Mouse (Mus musculus) limb, embryonic 10.5 days (tissue): Measurements from ENCODE around the gene Osbpl2. TPM values are rescaled to one million over a fixed set of nuclear protein-coding genes. Genes with fewer than 3 reads are reported as not detected.

Experiments used
- DNase-seq: peaks from one replicate; pipeline ENCODE4 v3.0.0-alpha.2; 2017; ENCODE audit warnings: low spot score
- H3K27ac ChIP-seq: fragments of 300-500 bp; sonication (generic); 2 replicates; pipeline ENCODE4 v1.5.1; 2016; ENCODE audit warnings: mild to moderate bottlenecking
- H3K27me3 ChIP-seq: fragments of 300-500 bp; sonication (generic); 2 replicates; pipeline ENCODE4 v1.6.1; 2016; ENCODE audit warnings: low read depth, mild to moderate bottlenecking; ENCODE audit not compliant: poor library complexity, severe bottlenecking
- H3K36me3 ChIP-seq: fragments of 300-500 bp; sonication (generic); 2 replicates; pipeline ENCODE4 v1.6.1; 2016; ENCODE audit warnings: mild to moderate bottlenecking, moderate library complexity
- H3K4me1 ChIP-seq: fragments of 300-500 bp; sonication (generic); 2 replicates; pipeline ENCODE4 v1.6.1; 2016
- H3K4me3 ChIP-seq: fragments of 300-500 bp; sonication (generic); 2 replicates; pipeline ENCODE4 v1.5.1; 2016; ENCODE audit warnings: mild to moderate bottlenecking, moderate library complexity
- H3K9me3 ChIP-seq: fragments of 300-500 bp; sonication (generic); replicated peaks from 2 replicates; pipeline ENCODE4 v1.6.1; 2016; ENCODE audit warnings: mild to moderate bottlenecking
- WGBS: fragments of 180-500 bp; shearing (Covaris S2); methylation state at CpG from one replicate; pipeline ENCODE4 v1.1.7; 2016; 5-methylcytosine and 5-hydroxymethylcytosine counted together
- polyA plus RNA-seq: library from polyadenylated mRNA; unstranded; fragments of >200 nt; fragmentation: Nextera tagmentation; extraction: Ambion mirVana; gene quantifications from 2 replicates; pipeline ENCODE4 v1.2.1, GENCODE M21; 2016

The Osbpl2 gene
- polyA plus RNA-seq, 1 experiment from 2014 or later: 25.6 TPM

GRCm38 (mm10) chr2:180090285-180090684, 28.8 kb upstream of the Osbpl2 start:
- WGBS: 69% methylated on average over 11 of the region's 11 CpGs
- peaks cover 20% of the 10 kb centered on the region for H3K4me1 ChIP-seq
- H3K36me3 ChIP-seq: peaks cover 3% of the 10 kb centered on the region
- no peaks in the 10 kb centered on the region for H3K9me3 ChIP-seq
- H3K4me3 ChIP-seq: no peak overlapping the region
- peaks cover 9% of the 10 kb centered on the region; the same call in 1 of the 2 replicates for H3K27me3 ChIP-seq
- H3K27ac ChIP-seq: no peak overlapping the region
- DNase-seq: no peak

- Histone ChIP-seq H3K27ac (no peak overlapping the region), H3K4me3 (no peak overlapping the region), H3K4me1 (peaks cover 5% of the 10 kb centered on the region), H3K36me3 (no peaks in the 10 kb centered on the region), H3K9me3 (no peaks in the 10 kb centered on the region), H3K27me3 (peaks cover 52% of the 10 kb centered on the region)
- no peak for DNase-seq
- WGBS: 39% methylated on average over 5 of the region's 5 CpGs
Measured at GRCm38 (mm10) chr2:180095711-180096110, 23.4 kb upstream of the Osbpl2 start.

- Histone ChIP-seq H3K9me3 (no peaks in the 10 kb centered on the region), H3K36me3 (no peaks in the 10 kb centered on the region), H3K4me1 (peaks cover 5% of the 10 kb centered on the region), H3K27ac (no peak overlapping the region), H3K4me3 (no peak overlapping the region), H3K27me3 (peaks cover 71% of the 10 kb centered on the region)
- no peak for DNase-seq
- WGBS: 52% methylated on average over 3 of the region's 3 CpGs
Measured at GRCm38 (mm10) chr2:180097585-180097984, 21.5 kb upstream of the Osbpl2 start.

DNA sequence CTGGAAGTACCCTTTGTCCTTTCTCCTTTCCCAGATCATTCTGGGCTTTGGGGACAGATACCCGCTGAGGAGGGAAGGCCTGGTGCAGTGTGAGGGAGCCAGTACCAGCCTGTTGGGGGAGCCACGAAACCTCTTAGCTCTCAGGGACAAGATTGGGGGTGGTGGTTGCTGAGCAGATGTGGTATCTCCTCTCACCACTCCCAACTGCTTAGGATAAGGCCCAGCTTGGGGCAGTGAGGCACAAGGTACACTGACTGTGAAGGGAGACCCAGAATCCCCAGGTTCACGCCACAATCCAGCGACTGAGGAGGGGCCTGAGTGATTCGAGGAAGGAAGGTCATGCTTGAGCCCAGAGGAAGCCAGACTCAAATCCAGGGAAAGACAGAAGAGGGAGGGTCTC, 20.9 kb upstream of the Osbpl2 start:
- 41% methylated on average over 5 of the region's 5 CpGs for WGBS
- Histone ChIP-seq H3K9me3 (no peaks in the 10 kb centered on the region), H3K36me3 (no peaks in the 10 kb centered on the region), H3K4me1 (peaks cover 10% of the 10 kb centered on the region), H3K27ac (no peak overlapping the region), H3K27me3 (peaks cover 77% of the 10 kb centered on the region), H3K4me3 (no peak overlapping the region)
- DNase-seq: no peak

- Histone ChIP-seq H3K27me3 (peaks cover 91% of the 10 kb centered on the region), H3K4me1 (peaks cover 23% of the 10 kb centered on the region), H3K4me3 (no peak overlapping the region), H3K27ac (no peak overlapping the region), H3K36me3 (no peaks in the 10 kb centered on the region), H3K9me3 (no peaks in the 10 kb centered on the region)
- no peak for DNase-seq
- WGBS: 8% methylated on average over 15 of the region's 15 CpGs
Measured at GRCm38 (mm10) chr2:180099529-180099928, 19.6 kb upstream of the Osbpl2 start.

DNA sequence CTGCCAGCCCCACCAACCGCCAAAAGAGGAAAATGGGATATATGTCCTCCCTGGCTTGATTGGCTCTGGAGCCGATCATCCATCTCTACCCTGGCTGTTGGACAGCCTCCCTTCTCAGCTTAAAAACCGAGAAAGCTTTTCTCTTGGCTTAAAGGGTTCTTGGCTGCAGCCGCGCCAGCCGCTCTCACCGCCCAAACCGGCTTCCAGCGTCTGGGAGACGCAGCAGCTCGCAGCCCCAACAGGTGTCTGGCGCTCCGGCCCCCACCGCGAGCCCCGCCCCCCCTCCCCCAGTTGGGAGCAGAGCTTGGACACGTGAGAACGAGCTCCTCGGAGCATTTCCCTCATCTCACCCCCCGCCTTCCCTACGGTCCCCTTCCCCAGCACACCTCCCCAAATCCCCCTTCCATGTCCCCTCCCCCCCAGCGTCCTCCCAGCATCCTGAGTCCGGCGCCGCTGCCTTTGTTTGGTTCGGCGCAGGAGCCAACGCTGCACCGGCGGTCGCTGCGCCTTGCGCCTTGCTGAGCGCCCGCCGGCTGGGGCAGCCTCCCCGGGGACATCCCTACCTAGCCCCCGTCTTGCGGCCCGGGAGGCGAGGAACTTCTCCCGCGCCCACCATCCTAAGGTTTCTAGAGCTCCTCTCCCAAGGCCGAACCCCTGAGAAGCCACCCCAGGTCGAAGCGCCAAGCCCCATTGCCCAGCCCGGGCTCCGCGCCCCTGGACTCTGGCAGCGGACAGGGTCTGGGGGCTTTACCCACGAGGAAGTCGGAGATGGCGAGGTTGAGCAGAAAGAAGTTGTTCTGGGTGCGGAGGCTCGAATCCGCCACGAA, 15.7 kb upstream of the Osbpl2 start:
- peaks cover 30% of the 10 kb centered on the region for H3K4me1 ChIP-seq
- DNase-seq: no peak
- H3K9me3 ChIP-seq: no peaks in the 10 kb centered on the region
- H3K27ac ChIP-seq: 0 out of 2 replicates have a peak overlapping the region, but pooled peaks have one; percentile 12
- WGBS: under 1% methylated on average over 54 of the region's 57 CpGs
- H3K27me3 ChIP-seq: peaks cover 88% of the 10 kb centered on the region
- peak overlapping the region; percentile 63 for H3K4me3 ChIP-seq
- H3K36me3 ChIP-seq: no peaks in the 10 kb centered on the region

DNA sequence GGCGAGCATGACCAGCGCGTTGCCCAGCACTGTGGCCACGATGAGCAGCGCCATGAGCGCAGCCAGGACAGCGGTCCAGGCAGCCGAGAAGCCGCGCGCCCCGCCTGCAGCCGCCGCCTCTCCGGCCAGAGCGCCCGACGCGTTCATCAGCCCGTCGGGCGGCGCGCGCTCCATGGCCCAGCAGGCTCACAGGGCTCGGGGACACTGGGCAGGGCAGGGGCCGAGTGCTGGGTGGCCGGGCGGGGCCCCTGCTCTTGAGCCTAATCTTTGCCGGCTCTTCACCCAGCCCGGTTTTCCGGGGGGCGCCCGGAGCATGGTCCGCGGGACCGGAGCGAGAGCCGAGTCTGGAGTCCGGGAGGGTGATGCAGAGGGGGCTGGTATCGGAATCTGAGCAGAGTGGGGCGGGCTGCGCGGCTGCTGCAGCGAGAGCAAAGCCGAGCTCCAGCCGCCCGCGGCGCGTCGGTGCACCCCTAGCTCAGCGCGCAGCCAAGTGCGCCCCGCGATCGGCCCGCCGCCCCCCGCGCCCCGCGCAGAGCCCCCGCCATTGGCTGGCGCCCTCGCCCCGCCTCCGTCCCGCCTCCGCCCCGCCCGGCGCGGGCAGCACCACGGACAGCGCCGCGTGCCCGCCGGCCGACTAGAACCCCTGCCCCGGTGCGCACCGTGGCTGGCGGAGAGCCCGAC, 15.0 kb upstream of the Osbpl2 start, which contains the start of gene Hrh3:
TSS of gene Hrh3 (minus strand) at position 511 of the 681 bp plus-strand sequence.
- Histone ChIP-seq H3K36me3 (no peaks in the 10 kb centered on the region), H3K27ac (0 out of 2 replicates have a peak within 1 kb of the TSS, but pooled peaks have one; percentile 12), H3K4me3 (peak within 1 kb of the TSS; percentile 63), H3K27me3 (peaks cover 88% of the 10 kb centered on the region), H3K9me3 (no peaks in the 10 kb centered on the region), H3K4me1 (peaks cover 30% of the 10 kb centered on the region)
- DNase-seq: peak; percentile 93
- under 1% methylated on average over 76 of the region's 87 CpGs for WGBS

DNA sequence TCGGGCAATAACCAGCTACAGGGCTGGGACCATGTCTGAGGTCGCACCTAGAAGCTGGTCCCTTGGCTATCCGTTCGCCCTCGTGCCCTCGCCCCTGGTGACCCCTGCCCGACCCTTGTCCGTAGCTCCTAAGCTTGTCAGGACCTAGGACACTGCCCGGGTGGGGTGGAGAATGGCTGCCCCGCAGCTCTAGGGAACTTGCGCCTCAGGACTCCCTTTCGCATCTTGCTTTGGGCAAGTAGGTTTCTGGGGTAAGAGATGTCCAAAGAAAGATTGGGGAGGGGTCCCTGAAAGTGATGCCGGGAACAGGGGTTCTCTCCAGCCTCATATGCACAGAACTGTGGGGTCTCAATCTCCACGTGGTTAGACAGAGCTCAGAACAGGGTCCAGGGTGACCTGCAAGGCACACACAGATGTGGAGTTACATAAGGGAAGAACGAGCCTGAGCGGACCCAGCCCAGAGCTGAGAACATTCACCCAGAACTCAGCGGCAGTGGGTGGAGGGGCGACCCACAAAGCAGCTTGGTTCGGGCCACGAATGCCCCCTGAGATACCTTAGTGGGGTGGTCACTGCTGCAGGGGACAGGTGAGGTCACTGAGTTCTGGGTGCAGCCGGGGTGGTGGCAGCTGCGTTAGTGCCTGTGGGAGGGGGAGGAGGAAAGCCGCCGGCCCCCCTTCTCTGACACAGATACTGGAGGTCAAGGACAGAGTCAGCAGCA, 14.3 kb upstream of the Osbpl2 start:
- WGBS: 10% methylated on average over 24 of the region's 24 CpGs
- Histone ChIP-seq H3K9me3 (no peaks in the 10 kb centered on the region), H3K27me3 (peaks cover 82% of the 10 kb centered on the region), H3K4me1 (peaks cover 26% of the 10 kb centered on the region), H3K27ac (no peak overlapping the region), H3K36me3 (no peaks in the 10 kb centered on the region), H3K4me3 (peak overlapping the region; percentile 63)
- DNase-seq: no peak

DNA sequence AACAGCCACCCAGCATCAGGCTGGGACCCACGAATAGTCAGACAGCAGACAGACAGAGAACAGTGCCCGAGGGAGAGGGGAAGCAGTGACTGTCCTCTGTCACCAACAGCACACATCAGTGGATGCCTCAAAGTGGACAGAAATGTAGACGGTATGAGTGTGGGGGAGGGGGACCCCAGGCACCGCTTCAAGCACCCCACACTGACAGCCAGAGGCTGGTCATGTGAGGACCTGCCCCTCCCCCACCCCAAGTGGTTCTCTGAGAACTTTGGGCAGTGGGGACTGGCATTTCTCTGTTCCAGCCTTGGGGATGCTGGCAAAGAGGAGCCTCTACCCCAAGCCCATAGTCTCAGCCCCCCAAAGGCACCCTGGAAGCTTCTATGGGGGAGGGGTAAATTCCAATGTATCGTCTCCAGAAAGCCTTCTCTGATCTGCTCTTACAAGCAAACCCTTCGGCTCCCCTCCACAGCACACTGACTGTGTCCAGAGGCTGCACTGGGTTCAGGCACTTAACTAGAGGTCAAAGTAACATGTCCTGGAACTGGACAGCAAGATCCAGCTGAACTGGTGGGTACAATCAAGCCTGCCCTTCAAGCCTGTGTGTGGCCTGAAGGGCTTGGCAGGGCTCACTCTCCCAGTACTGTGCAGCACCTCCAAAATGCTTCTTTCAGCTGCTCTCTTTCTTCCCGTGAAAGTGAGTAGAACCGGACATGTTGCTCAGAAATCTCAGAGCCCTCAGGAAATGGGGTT, 13.5 kb upstream of the Osbpl2 start:
- WGBS: 32% methylated on average over 8 of the region's 8 CpGs
- DNase-seq: no peak

DNA sequence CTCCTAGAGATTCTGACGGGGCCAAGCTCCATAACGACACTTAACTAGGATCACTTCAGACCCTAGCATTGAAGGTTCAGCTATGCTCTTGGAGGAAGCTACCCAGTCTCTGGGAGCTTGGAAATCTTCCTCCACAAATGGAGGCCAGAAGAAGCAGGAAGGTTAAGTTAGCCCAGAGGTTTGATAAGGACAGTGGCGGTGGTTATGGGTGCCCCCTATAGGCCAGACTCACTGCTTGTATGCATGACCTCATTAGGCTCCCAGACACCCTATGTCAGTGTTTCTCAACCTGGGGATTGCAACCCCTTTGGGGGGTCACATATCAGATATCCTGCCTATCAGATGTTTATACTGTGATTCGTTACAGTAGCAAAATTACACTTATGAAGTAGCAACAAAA, 12.0 kb upstream of the Osbpl2 start:
- no peak for DNase-seq
- no peak overlapping the region for H3K27ac ChIP-seq
- H3K27me3 ChIP-seq: peaks cover 60% of the 10 kb centered on the region
- 66% methylated on average over 4 of the region's 4 CpGs for WGBS
- H3K36me3 ChIP-seq: no peaks in the 10 kb centered on the region
- H3K4me3 ChIP-seq: no peak overlapping the region
- no peaks in the 10 kb centered on the region for H3K9me3 ChIP-seq
- H3K4me1 ChIP-seq: peaks cover 26% of the 10 kb centered on the region

More for the DNA sequence above, 13.5 kb upstream of the Osbpl2 start:
- Histone ChIP-seq H3K27me3 (peaks cover 74% of the 10 kb centered on the region), H3K9me3 (no peaks in the 10 kb centered on the region), H3K4me1 (peaks cover 26% of the 10 kb centered on the region), H3K4me3 (no peak overlapping the region), H3K36me3 (no peaks in the 10 kb centered on the region), H3K27ac (no peak overlapping the region)

GRCm38 (mm10) chr2:180108285-180108684, 10.8 kb upstream of the Osbpl2 start:
- peaks cover 48% of the 10 kb centered on the region for H3K27me3 ChIP-seq
- peaks cover 20% of the 10 kb centered on the region for H3K4me1 ChIP-seq
- no peaks in the 10 kb centered on the region for H3K9me3 ChIP-seq
- no peak for DNase-seq
- H3K36me3 ChIP-seq: no peaks in the 10 kb centered on the region
- no peak overlapping the region for H3K27ac ChIP-seq
- WGBS: 77% methylated on average over 6 of the region's 6 CpGs
- H3K4me3 ChIP-seq: no peak overlapping the region
